Mouse (Mus musculus) brain, embryonic 18.5 days (tissue): ENCODE measurements around the gene Klhl23.

ENCODE experiments used
- DNase-seq: peaks from one replicate; pipeline ENCODE4 v3.0.0-alpha.2; 2012; ENCODE audit warnings: low read depth, low spot score

Klhl23 gene

GRCm38 (mm10) chr2:69829680-69830079, 7.9 kb downstream of the Klhl23 start:
- DNase-seq, result no peak

- DNase-seq, result no peak
Observed at GRCm38 (mm10) chr2:69830116-69830515, 8.4 kb downstream of the Klhl23 start.

- no peak for DNase-seq
Observed at GRCm38 (mm10) chr2:69837244-69837967, 15.7 kb downstream of the Klhl23 start.

GRCm38 (mm10) chr2:69837996-69838395, 16.3 kb downstream of the Klhl23 start:
- no peak for DNase-seq

GRCm38 (mm10) chr2:69838707-69839106, 17.0 kb downstream of the Klhl23 start:
- DNase-seq, result no peak

- DNase-seq, result no peak
Observed at GRCm38 (mm10) chr2:69840261-69840660, 18.5 kb downstream of the Klhl23 start.

- no peak for DNase-seq
Observed at GRCm38 (mm10) chr2:69849215-69849614, 27.5 kb downstream of the Klhl23 start.

GRCm38 (mm10) chr2:69851427-69852058, 29.8 kb downstream of the Klhl23 start:
- DNase-seq, result no peak

GRCm38 (mm10) chr2:69856392-69856791, 34.6 kb downstream of the Klhl23 start:
- DNase-seq, result no peak

GRCm38 (mm10) chr2:69857882-69858281, 36.1 kb downstream of the Klhl23 start:
- no peak for DNase-seq

- peak; percentile 8 for DNase-seq
Observed at GRCm38 (mm10) chr2:69860972-69861452, 39.3 kb downstream of the Klhl23 start.

- peak; percentile 85 for DNase-seq
Observed at GRCm38 (mm10) chr2:69861485-69862091, 39.8 kb downstream of the Klhl23 start, which contains the start of gene Ssb. Gene Ssb (plus strand): TSS chr2:69861562.

- DNase-seq, result no peak
Observed at GRCm38 (mm10) chr2:69862117-69862657, 40.4 kb downstream of the Klhl23 start.

GRCm38 (mm10) chr2:69883990-69884391, 62.2 kb downstream of the Klhl23 start:
- DNase-seq, result no peak

- no peak for DNase-seq
Observed at GRCm38 (mm10) chr2:69884581-69884980, 62.8 kb downstream of the Klhl23 start.

GRCm38 (mm10) chr2:69885050-69885449, 63.3 kb downstream of the Klhl23 start:
- no peak for DNase-seq

GRCm38 (mm10) chr2:69885451-69886305, 63.9 kb downstream of the Klhl23 start, which contains the start of gene Mettl5:
Gene Mettl5 (minus strand): TSS chr2:69885615.
- DNase-seq, result peak; percentile 58
